Mouse (Mus musculus): ENCODE measurements around the gene Rbbp8nl.

GRCm38 (mm10) chr2:180262441-180262840 is 27.2 kb downstream of the Rbbp8nl start:
- TF ChIP-seq CTCF (IDR thresholded peaks at IDR 0.05; ENCODE audit: control insufficient read depth, insufficient read depth, insufficient read length) (no peak), USF1 (IDR thresholded peaks at IDR 0.05; ENCODE audit: low read depth) (no peak), MYOG (IDR thresholded peaks at IDR 0.05; ENCODE audit: control insufficient read depth, extremely low read depth, insufficient read length) (no peak), MAX (IDR thresholded peaks at IDR 0.05) (no peak)
